Mouse (Mus musculus) frontal cortex, adult 2 months (tissue): ENCODE results near the gene Fcamr. TPM values are rescaled to one million over a fixed set of nuclear protein-coding genes. Genes with fewer than 3 reads are reported as not detected.

Source experiments
- DNase-seq, 2 experiments: peaks; one replicate each; pipeline ENCODE4 v3.0.0; 2022; ENCODE audit warnings: low spot score in 1 of 2; ENCODE audit errors: extremely low spot score in 1 of 2
- polyA plus RNA-seq: library from polyadenylated mRNA; depleted of rRNA; stranded (reverse); fragments of >200 nt; gene quantifications from 2 replicates; pipeline ENCODE4 v1.2.3, GENCODE M21; 2012; rRNA removed

Fcamr gene
- polyA plus RNA-seq, result 0.10 TPM in 1 of 2 replicates, not detected in the other

DNA sequence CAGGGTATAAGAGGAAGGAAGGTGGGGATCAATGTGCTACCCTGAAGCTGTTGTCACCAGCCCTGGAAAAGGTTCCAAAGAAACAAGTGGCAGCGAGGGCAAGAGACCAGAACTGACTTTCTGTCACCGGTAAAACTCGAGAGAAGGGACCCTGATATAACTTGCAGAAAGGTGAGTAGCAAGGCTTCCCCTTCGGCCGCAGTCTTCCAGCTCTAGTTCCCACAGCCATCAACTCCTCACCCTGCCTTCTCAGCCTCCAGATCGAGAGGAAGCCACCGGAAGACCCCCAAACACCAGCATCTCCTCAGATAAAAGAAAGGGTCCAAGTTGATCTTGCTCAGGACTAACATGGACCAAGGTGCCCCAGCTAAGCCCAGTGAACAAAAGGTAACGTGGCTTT, at the start of gene Fcamr:
Gene Fcamr, plus strand, starts transcription at position 301 of the 400 bp plus-strand sequence.
- DNase-seq, result no peak

DNA sequence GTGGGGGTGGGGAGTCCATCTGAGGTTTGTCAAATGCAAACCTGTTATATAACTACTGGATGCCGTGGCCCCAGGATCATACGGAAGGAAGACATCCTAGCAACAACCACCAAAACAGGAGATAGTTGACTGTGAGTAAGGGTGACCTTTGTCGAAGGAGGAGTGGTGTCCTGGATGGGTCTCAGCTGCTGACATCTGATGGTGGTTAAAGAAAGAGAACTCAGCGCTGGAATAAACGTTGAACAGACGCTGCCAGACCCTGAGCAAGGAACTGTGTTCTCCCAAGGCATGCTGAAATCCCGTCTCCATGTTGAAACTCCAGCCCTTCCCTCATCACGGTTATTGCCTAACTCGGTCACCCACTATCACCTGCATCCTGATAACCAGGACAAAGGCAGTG, 41.0 kb upstream of the Fcamr start:
- no peak for DNase-seq

DNA sequence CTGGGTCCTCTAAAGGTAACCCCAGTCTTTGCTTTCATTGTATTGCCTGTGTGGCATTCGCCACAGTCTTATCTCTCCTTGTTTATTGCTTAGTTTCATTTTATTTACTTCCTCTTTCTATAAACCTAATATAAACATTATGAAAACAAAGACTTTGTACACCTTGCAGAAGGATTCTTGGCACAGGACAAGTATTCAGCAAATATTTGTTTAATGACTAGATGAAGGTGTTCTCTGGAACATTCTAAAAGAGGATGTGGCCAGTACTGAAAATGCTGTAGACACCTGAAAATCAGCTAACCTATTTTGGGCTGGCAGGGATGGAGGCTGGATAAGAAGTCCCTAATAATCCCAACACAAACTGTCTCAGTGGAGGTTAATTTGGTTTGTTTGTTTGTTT, 39.1 kb upstream of the Fcamr start:
- no peak for DNase-seq

DNA sequence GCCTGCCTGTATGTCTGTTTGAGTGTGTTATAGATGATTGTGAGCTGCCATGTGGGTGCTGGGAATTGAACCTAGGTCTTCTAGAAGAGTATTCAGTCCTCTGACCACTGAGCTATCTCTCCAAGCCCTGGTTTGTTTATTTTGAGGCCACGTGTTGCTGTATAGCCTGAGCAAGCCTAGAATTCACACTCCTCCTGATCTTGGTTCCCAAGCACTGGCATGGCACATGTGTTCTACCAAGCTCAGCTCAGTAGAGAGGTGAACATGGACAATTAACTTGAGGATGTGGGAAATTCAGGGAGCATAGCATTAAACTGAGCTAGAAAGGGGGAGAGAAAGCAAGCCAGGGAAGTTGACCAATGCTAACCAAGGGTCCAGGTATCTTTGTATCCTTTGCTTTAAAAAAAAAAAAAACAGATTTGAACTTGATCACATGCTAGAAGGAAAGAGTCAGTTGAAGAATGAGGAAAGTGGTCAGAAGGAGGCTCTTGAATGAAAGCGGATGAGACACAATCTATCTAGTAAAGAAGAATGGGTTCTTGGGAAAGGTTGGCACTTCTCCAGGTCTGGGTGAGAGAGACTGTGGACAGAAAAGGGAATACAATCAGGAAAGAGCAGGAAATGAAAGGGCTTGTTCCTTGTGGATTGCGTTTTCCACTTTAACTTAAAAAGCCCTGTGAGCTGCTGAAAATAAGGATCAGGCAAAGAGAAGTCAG, 38.5 kb upstream of the Fcamr start:
- DNase-seq, result no peak

DNA sequence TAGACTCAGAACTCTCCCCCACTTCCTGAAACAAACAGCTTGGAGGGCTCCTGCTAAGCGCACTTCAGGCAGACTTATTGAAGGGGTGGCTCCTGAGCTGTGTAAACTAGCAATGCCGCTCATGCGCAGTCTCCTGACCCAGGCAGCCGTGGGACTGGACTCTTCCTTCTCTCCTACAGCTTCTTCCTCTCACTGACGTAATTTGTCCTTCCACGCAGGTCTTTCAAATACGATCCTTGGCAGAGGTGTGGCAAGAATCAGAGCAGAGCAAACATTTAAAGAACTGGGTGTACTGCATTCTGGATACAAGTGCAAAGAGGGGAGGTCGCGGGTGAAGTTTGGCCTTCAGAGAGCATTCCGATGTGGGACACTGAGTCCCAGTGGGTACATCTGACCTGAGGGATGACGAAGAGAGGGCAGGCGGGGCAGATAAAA, 36.7 kb upstream of the Fcamr start:
- no peak for DNase-seq

DNA sequence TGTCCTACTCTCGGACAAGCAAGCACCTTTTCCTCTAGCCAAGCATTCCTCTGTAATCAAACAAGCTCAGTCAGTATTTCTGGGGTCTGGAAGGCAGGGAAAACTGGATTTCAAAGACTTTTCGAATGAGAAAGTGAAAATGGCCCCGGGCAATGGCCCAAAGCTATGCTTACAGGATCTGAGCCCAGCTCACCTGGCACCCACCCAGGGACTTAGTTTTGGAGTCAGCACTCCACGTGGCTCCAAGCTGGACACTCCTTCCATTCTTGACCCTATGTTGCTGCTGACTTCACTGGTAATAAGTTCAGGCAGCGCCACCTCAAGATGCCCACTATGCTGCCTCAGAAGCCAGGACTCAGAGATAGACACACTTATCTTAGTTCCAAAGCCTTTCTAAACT, 33.6 kb upstream of the Fcamr start:
- no peak for DNase-seq

DNA sequence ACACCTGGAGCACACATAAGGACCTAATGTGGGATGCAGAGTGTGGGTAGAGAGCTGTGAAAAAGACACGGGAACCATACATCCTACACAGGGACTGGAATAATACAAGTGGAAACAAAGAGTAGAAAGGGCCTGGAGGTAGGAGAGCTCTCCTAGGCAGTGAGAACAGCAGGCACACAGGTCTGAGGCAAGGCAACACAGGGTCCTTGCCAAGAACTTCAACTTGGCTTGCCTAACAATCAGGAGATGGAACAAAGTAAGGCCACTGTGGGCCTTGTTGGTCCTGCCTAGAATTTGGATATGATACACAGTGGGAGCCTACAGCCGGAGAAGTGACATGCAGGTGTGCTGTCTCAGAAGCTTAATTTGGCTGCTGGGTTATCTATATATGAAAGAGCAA, 30.8 kb upstream of the Fcamr start:
- no peak for DNase-seq

DNA sequence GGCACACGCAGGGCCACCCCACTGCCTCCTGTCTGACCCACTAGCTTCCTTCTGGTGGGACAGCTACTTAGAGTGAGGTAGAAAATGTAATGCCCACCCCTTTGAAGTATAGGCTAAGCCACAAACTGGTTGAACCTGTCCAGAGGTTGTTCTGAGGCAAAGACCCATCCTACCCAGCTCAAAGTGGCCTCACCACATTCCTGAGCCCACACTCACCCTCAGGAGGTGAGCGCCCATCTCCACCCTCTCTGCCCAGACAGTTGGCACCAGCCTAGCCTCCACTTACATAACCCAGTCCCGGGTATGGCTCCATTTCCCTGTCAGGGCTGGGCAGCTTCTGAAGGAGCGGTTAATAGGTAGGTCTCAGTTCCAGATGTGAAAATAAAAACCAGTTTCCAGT, 30.2 kb upstream of the Fcamr start:
- DNase-seq, result no peak

DNA sequence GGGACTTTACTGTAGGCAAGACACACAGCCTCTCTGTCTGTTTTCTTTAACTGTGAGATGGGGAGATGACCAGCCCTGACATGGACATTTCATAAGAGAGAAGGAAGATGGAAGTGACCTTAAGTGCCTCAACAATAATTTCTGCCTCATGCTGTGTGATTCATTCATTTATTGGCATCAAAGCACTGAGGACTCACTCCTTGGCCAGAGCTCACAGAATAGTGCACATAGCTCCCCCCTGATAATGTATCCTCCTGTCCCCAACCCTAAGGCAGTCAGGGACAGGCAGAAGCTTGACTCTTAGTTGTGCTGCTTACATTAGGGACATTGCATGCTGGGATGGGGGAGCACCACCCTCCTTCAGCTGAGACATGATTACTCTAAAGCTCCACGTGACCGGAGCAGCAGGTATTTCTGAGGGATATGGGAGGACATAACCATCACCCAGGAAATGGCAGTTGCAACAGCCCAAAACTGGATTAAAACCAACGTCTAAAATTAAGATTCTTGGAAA, 29.7 kb upstream of the Fcamr start:
- no peak for DNase-seq

DNA sequence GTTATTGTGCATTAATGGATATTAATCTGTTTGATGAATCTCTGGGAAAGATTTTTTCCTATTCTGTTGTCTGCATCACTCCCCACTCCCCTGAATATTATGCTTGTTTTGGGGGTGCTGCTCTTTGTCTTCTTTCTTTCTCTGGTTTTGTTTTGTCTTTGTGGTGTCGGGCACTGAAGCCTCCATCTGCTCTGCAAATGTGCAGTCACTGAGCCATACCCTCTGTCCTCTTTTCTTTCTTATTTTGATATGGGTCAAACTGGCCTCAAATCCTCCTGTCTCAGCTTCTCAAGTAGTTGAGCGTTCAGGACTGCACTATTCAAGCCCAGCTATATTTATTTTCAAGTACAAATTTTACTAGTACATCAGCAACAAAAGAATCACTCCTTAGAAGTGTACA, 25.5 kb upstream of the Fcamr start:
- DNase-seq, result no peak

DNA sequence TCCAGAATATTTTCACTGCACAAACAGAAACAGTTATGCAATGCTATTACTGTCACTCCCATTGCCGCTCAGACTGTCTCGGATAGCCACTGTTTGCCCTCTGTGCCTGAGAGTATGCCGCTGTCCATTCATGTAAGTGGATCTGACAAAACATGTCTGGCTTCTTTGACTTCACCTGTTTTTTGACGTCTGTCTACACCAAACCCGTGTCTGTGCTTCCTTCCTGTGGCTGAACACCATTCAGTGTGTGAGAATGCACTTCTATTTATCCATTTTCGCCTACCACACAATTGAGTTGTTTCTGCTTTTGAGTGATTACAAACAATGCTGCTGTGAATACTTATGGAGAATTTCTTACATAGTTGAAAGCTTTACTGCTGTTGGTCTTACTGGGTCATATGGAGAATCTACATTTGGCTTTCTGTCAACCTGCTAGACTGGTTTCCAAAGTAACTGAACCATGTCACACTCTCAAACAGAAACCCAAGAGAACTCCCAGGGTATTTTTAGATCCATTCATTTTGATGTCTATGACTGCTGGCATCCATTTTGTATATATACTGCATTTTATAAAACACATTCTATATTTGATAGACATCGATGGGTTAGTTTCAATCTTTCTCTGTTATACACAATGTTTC, 24.9 kb upstream of the Fcamr start:
- DNase-seq, result no peak

DNA sequence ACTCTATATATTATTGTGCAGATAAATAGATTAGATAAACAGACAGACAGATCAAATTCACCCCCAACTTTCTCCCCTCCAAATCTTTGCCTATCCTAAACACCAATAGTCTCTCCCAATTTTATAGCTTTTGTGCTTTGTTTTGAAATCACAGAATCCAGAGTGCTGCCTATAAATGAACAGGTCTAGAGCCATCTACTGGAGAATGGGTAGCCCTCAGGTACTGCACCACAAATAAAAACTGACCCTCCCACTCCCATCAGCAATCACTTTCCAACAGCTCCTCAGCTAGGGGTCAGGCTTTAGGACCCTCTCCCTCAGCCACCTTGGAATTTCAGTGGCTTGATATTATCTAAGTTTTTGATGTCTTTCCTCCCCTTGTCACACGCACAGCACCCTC, 24.1 kb upstream of the Fcamr start:
- no peak for DNase-seq

DNA sequence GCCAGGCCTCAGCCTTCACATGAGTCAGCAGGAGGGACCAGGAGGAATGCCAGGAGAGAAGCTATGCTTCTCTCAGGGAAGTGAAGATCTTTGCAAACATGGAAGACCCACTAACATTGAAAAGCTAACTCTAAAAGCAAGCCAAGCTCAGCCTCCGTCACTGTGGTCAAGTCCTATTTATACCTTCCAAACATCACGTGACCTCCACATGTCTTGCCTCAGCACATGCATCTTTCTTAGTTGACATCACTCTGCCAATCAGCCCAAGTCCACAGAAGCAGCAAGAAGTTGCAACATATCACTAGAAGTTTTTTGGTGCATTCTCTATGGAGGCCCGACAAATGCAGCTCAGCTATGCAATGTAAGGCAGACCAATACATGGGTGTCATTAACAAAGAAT, 20.8 kb upstream of the Fcamr start:
- no peak for DNase-seq

DNA sequence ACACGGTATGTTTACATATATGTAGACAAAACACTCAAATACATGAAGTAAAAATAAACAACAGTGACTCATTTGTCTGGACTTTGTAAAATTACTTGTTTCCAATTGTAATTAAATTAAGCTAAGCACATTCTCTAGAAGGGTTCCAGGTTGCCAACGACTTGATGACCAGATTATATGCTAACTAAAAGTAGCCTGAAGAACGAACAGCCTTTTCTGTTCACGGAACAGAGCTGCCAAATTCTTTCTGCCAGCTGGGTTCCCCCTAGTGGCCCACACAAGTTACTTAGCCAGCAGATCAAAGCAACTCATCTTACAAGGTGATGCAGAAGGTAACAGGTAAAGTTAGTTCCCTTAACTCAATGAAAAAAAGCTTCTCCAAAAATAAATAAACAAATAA, 16.6 kb upstream of the Fcamr start:
- peak in 1 of 2 experiments; percentile 61 for DNase-seq

DNA sequence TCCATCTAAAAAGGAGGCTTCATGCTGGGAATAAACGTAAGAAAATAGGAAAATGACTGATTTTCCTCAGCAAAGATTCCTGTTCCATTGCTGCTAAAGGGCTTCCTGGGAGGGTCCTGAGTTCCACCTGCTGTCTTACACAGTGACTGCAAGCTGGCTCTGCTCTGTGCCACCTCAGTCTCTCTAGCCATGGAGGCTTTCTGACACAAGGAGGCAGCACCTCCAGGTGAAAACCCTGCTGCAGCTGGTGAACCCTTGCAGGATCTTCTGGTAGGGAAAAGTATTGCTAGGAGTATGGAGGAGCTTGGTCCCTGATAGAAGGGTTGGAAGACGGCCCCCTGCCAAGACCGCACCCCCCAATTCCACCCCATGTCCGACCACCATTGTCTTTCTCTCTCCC, 13.7 kb upstream of the Fcamr start:
- no peak for DNase-seq

DNA sequence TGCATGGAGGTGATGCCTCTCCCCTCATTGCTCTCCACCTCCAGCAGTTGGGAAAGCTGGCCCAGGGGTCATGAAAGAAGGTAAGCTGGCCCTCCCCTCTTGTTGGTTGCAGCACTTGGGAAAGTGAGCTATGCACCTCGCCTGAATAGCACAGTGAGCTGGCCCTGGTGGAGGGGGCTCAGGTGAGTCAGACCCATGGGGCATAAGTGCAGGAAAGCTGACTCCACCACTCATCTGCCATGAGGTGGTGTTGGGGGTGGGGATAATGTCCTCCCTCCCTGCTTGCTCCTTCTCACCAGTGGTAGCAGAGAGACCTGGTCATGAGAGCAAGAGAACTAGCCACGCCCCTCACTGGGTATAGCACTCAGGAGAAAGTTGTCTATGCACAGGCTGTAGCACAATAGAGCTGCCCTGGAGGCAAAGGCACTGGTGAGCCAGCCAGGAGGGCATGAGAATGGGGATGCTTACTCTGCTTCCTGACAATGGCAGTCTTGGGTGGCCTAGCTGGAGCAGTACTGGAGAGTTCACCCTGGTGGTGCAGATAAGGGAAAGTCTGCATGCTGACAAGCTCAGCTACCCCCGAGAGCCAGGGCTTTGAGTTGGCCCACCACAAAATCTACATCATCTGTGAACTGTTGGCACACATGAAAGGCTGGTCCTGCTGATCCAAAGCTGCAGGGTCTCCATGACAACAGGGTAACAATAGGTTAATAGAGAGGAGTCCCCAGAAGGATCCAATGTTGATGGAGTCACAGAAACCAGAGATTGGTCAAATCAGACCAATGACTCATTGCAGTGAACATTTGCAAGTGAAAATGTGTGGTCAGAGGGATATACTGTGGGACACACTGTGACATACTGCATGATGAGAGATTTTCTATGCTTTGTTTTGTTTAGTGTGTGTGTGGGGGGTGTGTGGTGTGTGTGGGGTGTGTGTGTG, 10.9 kb upstream of the Fcamr start:
- DNase-seq, result no peak

DNA sequence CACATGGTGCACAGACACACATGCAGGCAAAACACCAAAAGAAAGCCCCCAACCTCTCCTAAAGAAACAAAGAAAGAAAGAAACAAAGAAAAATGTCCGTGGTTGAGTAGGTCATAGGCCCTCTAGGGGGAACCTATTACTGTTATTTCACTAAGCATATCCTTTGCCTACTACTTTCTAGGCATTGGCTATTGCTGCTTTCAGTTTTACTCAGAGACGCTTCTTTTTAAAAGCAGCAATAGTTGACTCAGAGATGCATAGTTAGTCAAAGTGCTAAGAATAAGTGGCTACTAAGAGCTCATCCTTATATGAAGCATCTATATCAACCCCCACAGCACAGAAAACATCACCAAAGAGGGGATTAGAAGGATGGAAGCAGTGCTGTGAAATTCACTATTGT, 5.4 kb upstream of the Fcamr start:
- DNase-seq, result no peak

DNA sequence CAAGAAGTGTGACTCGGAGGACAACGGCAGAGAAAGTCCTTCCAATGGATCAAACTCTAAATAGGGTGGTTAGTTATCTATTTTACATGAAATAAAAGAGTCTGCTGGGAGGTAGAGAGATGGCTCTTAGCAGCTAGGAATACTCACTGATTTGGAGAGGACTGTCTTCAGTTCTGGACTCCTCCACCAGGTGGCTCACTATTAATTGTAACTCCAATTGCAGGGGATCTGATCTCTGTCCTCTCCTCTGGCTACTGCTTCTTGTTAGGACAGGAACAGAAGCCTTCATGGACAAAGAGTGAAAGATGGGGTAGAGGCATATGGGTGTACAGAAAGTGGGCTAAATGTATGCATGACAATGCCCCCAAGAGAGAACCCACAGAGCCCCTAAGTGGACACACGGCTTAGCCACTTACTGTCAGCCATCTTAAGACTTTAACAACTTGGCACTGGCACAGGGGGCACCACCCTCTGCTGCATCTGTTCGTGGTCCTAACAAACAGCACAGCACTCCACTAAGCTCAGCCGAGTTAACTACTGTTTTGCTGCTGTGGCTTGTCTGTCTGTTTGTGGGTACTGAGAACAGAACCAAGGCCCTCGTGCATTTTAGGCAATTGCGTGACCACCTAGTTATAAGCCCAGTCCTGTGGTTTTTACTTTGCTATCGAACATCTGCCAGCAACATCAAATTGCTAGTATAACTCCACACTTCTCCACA, 3.6 kb upstream of the Fcamr start:
- DNase-seq, result peak in 1 of 2 experiments; percentile 80

DNA sequence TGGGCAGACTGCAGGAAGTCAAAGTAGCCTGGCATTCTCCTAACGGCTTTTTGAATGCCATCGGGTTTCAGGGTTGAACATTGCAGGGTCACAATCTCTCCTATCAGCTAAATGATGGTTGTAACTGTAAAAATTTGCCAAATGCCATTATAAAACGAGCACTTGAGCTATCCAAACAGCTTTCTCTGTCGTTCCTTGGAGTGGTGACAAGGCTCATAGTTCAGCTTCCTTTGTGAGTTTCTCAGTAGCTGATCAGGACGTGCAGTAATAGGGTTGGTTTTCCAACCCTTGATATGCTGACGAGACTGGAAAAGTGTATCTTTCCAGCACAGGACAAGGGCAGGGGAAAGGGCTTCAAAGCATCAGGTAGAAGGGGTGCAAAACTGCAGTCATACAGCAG, 2.7 kb upstream of the Fcamr start:
- DNase-seq, result no peak

DNA sequence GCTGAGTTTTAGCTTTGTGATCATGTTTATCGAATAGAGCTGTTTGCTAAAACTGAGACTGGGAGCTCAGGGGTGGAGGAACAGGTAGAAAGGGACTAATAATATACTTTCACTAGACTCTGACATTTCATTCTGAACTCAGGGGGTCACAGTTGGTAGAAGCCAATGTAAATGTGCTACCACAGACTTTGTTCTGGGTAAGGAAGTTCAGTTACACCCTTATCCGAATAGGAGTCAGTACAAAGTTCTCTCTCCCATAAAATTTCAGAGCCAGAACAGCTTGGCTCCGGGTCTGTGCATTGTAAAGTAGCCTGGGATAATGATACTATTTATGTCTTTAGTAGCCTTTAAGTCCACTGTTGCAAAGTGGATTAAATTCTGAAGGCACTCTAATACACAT, 2.2 kb upstream of the Fcamr start:
- DNase-seq, result no peak

DNA sequence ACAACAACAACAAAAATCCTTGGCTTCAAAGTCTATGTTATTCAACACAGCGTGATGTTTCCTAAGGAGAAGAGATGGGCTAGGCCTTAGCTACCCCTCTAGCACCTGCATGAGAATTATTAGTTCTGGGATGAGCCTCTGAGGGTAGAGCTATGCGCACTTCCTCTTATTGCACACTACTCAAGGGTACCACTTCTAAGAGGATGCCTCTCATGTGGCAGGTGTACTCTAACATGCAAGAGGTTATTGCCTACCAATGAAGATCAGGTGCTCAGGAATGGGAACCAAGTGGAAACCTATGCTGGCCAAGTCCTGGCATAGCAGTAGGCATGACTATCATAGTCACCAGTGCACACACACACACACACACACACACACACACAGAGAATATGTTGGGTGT, 1.3 kb upstream of the Fcamr start:
- no peak for DNase-seq
